Mouse (Mus musculus): Measurements from ENCODE around the gene Trh. TPM values are rescaled to one million over a fixed set of nuclear protein-coding genes. Genes with fewer than 3 reads are reported as not detected.

Trh gene
- not detected for total RNA-seq (2021)
- long read RNA-seq, experiment 1: 0 reads
- long read RNA-seq, experiment 2: 0 reads

DNA sequence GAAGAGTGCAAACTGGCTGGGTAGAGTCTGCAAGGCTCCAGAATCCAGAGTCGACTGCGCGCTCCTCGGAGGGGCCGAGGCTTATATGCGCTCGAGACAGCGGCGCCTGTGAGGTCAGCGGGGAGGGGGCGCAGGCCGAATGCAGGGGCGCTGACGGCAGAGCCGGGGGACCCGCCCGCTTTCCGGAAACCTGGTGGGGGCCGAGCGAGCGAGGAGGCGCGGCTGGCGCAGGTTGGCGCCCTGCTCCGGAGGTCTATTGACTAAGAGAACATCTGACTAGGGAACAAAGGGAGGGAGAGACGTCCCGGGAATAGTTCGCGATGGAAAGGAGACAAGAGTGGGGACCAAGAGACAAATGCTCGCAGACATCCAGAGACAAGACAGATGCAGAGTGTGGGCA lies at the start of gene Trh:
Gene Trh, minus strand, starts transcription at position 60 of the 400 bp plus-strand sequence.
- DNase-seq: no peak

DNA sequence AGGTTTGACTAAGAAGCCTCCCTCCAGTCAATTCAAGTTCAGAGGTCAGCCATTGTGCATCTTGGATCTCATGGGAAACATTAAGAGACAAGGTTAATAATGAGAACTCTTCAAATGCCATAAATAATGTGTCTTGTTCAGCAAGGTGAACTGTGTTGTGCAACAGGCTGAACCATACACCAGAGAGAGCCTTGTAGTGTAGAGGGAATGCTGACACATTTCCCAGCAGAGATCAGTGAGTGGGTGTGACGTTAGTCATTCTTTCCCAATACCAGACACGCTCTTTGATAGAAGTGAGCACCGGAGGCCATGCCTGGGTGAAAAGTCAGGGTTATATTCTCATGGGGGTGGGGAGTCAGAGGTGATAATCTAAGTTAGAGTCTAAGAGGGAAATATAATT lies 46.4 kb upstream of the Trh start:
- no peak for DNase-seq

DNA sequence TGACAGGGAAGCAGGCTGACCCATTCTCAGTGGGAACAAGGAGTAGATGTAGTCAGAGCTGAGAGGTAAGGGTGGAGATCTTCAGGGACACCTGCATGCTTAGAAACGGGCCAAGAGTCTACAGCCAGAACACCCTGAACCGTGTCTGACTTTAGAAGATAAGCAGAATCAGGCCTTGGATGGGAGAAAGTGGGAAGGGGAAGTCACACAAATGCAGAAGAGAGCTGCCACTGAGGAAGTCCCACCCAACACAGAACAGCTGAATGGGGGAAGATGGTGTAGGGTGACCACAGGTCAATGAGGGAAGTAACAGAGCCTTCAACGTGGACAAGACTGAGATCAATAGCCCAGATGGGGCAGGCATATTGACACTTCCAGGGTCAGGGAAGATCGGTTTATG lies 42.4 kb upstream of the Trh start:
- DNase-seq: no peak

DNA sequence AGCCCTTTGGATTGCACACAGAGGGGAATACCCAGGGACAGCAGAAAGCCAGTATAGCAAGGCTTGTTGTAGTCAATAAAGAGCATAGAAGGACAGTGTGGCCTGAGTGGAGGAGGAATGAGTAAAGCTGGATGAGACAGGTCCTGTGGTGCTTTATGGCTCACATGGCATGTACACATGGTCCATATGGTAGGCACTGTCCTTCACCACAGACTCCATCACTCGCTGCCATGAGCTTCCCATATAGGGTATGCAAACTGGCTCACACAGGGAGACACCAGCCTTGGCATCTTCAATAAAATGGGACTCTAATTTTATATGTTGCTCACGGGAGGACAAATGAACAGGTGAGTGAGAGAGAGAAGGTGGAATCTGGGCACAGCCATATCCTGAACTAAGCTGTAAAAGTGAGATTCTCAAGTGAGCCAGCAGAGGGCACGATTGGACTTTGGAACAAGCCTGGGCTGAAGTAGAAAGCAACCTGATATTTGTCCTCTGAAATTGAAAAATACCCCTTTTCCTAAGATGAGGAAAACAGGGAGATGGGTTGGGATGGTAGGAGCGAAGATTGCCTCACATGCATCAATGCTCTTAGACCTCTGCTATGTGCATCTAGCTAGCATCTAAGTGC lies 41.9 kb upstream of the Trh start:
- DNase-seq: peak; percentile 72

DNA sequence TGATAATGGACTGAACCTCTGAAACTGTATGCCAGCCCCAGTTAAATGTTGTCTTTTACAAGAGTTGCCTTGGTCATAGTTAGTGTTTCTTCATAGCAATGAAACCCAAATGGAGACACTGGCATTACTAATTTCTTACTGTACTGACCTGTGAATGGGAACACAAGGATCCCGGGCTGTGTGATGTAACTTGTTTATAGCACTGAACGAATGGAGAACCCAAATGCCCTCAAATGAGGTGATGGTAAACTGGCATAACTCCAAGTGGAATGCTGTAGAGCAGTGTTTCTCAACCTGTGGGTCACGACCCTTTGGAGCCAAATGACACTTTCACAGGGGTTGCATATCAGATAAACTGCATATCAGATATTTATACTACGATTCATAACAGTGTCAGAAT lies 41.1 kb upstream of the Trh start:
- no peak for DNase-seq

DNA sequence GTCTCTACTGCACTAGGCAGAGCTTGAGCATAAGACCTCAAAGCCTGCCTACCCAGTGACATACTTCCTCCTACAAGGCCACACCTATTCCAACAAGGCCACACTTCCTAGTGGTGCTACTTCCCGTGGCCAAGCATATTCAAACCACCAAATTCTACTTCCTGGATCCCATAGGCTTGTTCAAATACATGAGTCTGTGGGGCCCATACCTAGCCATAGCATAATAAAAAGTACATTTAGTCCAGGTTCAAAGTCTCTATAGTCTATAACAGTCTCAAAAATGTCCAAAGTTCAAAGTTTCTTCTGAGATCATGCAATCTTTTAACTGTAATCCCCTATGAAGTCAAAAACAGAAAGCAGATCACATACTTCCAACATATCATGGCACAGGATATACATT lies 32.7 kb upstream of the Trh start:
- DNase-seq: no peak

DNA sequence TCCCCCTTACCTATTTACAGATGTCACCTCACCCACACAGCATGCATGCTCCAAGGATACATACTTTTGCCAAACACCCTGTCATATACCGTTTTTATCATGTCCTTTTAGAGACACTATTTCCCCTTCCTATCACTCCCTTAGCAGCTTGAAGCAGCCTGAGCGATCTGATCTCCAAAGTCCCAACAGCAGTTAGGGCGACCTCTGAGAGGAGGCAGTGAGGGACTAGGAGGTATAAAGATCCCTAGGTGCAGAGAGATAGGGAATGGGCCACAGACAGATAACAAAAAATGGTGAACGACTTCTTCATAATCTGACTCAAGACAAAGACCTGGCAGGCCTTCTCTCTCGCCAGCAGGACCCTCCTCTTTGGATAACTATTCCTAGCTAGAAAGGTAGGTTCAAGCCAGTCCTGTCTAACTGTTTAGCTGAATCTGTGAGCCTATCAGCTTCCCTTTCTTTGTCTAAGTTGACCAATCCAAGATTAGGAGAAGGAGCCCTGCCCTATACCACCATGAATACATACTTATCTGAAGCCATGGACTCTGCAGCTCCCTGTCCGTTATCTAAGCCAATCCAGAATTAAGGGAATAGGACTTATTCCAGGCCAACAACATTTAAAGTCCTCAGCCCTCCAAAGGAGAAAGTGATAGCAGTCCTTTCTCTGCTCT lies 29.3 kb upstream of the Trh start:
- no peak for DNase-seq

DNA sequence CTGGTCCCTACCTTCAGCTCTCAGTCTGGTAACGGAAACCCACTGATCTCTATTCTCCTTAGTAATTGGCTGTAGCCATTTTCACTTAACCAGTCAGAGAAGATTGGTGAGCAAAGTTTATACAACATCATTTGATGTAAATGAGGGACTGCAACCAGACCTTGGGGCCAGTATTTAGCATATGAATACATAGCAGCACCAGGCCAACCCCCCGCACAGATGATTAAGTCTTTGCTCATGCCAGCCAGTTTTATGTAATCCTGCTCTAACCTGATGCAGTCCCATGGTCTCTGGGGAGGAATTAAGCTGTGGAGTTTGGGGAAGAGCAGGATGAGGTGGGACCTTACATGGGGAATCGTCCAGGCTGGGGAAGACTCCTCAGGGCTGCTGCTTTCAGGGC lies 28.2 kb upstream of the Trh start:
- no peak for DNase-seq

DNA sequence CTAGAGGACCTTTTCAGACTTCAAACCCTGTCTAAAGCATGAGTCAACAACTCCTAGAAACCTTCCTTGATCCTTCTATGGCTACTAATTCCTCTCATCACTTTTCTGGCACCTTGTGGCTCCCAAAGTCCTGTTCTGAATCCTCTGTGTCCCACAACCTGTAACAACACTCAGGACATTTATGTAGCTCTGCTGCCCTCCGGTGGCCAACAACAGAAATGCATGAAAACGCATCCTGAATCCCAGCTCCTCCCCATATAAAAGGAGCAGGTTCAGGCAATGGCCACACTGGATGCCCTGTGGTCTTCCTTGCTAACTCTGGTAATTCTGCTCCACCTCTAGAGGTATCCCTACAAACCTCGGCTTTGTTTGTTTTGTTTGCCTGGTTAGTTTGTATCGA lies 24.6 kb upstream of the Trh start:
- peak; percentile 66 for DNase-seq

DNA sequence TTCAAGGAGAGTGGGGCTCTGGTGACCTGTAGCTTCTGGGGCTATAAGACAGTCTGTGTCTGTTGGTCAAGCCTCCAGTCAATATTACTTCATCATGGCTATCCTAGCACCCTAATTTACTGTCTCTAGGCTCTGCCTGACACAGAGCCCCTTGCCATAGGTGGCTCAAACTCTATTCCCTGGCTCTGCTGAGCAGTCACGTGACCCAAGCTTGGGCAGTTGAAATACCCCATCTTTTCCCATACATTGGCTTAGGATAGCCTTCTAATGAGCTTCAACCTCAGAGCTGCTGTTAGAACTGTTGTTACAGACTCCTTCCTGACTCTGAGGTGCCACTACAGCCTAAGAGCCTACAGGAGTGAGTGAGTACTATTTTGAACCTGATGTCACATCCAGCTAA lies 23.6 kb upstream of the Trh start:
- DNase-seq: no peak

DNA sequence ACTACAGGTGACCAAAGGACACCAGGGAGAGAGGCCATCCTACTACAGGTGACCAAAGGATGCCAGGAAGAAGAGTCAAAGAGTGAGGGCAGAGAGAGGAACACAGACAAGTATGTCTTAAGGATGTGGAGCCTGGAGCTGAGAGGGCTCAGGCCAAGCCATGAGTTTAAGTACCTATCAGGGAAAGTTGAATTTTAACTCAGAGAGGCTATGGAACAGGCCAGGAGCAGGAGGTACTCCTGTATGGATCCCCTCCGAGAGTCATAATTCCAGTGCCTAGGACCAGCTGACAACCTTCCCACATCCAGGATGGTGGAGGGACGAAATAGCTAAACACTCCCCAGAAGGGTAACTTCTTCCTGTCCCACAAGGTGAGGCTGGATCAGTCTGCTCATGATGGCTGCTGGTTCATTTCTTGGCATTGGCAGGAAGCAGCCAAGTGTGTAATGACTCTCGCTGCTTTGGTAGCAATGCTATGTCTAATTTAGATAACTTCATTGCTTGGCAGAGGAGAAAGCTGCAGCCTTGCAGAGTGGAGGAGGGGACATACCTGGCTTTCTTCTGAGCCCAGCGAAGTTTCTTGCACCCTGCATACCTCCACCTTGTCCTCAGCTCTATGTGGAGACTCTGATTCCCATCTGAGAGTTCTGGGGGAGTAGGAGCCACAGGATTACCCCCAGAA lies 16.9 kb upstream of the Trh start:
- DNase-seq: no peak

DNA sequence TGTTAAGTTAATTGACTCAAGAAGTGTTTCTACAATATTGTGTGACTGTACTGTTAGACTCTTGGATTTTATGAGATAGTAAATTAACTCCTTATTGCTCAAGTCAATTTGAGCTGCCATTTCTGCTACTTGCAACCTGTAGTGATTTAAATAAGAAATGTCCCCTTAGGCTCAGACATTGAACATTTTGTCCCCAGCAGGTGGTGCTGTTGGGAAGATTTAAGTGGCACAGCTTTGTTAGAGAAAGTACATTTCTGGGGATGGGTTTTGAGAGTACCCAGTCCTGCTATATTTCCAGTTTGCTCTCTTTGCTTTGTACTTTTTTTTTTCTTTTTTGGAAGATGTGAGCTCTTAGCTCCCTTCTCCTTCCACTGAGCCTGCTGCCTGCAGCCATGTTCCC lies 10.9 kb upstream of the Trh start:
- no peak for DNase-seq

DNA sequence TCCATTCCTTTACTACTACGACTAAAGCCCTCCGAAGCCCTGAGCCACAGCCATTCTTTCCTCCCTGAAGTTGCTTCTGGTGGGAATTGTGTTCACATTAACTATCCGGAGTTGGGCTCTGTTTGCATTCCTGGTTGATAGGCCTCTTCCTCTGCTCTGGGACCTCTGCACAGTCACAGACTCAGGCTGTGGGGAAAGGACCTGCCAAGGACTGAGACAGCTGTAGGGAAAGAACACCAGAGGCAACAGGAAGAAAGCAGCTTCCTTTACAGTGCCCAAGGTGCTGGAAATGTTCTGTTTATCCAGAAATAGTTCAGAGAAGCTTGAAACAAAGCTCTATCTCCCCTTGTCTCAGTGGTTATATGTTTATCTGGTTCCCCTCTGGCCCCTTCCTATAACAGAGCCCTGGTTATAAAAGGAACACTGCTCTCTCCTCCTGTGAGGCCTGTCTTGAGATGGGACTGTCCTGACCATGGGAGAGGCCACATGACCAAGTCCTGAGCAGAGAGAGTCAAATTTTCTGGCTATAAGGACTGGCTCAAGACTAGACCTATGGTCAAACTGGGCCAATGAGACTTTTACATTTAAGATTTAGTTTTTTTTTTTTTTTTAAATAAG lies 8.9 kb upstream of the Trh start:
- DNase-seq: no peak

DNA sequence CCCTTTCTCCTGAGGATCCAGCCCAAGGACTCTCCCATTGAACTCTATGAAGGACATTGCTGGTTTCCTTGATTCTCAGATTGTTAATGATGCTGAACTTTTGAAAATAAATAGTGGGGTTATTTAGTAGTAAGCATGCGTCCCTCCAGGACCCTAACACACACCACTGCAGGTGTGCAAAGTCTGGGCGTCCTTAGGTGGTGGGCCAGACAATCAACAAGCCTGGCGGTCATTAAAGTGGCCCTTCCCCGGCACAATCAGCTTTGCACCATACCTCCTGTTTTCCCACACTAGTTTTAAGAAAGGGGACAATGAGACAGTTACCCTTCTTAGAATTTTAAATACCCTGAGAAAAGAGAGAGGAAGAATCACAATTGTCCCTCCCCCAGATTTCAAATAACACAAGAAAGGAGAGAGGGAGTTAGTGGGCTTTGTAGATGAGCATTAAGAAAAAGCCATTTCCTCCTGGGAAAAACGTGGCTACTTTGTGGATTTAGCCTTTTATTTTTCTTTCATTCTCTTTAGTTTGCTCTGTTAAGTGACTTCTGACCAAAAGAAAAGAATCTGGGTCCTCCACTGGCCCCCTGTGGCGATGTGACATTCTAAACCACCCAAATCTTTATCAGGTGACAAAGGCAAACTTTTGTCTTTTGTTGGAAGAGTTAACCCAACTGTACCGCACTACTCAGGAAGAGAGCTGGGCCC lies 2.9 kb upstream of the Trh start:
- no peak for DNase-seq

DNA sequence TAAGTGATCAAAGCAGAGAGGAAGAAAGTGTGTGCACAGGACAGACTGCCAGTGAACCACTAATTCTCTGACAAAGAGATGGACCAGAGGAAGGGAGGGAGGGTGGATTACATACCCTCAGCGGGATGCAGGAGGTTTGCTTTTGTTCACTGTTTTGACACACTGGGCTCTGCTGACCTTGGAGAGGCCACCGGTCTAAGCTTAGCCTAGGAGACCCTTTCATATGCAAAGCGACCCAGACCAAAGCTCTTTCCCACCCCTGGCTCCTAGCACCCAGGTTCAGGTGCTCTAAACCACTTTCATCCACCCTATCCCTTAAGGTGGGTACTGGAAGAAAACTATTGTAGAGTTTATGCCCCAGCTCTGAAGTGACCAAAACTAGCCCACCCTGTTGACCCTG lies 1.9 kb upstream of the Trh start:
- no peak for DNase-seq

DNA sequence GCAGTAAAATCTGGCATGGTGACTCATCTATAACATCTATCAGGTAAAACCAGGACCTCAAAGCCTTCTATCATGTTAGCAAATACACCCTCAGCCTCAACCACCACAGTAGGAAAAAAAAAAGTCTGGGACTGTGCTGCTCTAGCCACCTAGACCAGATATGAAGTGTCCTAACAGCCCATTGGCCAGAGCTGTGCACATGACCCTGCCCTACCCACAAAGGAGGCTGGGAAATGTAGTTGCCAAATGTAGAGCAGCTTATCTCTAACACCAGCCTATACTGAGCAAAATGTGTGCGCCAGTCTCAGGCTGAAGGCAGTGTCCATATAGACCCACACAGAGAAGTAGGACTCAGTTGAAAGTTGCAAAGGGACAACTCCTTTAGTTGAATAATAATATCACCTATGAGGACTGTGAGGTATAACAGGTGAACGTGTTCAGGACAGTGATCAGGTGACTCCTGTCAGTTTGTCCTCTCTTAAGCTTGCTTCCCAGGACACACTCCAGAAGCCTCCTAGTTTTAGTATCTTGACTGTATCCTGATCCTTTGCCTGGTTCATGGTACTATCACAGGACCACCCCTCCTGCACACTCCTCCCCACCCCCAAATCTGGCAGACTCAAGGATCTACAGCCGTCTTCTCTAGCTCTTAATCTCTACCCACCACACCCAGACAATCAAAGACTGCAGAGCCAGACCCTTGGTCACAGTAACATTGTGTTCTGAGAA lies 3.1 kb downstream of the Trh start:
- peak; percentile 33 for DNase-seq

DNA sequence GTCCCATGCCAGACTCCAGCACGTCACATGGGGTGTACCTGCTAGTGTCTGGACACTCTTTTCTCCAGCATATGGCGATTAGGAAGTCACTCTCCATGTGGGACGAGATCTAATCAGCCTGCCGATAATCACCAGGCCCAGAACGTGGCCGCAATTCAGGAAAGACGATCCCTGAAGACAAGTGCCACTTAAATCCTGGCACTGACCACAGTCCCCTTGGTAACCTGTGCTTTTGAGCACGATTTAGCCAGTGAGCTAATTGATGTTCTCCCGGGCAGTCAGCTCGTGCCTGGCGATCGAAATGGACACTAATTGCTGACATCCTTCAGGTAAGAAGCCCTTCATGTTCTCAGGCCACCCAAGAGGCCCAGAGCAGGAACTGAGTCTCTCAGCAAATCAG lies 9.4 kb downstream of the Trh start:
- no peak for DNase-seq

DNA sequence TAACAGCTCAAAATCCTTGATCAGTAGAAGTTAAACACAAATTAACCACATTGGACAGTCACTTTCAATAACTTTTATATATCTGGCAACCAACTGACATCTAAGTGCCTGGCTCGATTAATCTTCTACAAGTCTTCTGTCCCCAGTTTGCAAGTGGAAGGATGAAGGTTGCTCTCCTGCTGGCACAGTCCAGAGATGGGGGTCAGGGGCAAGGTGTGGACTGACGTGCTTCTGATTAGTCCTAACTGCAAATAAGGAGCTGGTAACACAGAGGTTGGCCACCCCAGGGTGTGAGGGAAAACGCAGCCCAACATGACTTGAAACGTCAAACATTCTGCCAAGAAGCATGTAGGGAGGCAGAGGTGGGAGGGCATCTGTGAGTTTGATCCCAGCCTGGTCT lies 12.7 kb downstream of the Trh start:
- no peak for DNase-seq

DNA sequence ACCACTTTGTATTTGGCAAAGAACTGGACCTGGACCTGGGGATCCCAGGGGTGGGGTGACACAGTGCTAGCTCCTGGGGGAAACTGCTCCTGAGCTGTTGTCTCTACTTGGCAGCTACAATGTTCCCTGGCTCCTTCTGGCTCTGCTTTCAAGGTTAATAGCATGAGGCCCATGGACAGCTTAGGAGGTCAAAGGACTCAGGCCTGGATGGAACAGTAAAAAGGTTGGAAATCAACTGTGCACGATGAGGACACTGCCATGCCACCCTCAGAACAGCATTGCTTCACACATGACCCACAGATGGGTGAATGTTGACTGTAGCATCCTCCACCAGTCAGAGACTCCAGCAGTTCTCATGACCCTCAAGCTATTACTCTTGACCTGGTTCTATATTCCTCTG lies 13.1 kb downstream of the Trh start:
- no peak for DNase-seq

DNA sequence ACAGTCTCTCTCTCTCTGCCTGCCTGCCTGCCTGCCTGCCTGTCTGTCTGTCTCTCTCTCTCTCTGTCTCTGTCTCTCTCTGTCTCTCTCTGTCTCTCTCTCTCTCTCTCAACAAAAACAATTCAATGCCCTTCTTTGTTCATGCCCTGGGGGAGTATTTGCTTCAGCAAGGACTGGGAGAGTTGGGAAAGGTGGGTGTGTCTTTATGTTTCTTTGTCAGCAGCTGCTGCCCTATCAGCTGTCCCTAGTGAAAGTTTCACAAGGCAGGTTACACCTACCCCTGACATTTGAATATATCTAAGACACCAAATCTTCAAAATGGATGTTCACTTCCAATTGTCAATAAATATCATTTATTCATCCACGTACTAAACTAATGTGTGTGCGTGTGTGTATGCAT lies 14.9 kb downstream of the Trh start:
- DNase-seq: no peak

DNA sequence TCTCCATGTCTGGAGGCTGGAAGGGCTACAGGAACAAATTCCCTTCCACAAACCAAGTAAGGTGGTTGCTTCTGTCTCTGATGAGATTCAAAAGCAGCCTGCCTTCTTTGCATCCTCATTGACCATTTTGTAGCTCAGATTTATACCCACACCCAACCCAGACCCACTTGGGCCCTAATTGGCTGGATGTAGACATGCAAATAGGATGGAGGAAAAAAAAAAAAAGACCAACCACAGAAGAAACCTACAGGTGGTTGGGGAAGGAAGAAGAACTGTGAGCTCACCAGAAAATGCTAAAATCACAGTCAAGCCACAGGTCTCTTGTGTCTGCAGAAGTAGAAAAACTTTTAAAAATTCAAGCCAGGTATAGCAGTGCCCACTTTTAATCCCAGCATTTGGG lies 15.3 kb downstream of the Trh start:
- no peak for DNase-seq

DNA sequence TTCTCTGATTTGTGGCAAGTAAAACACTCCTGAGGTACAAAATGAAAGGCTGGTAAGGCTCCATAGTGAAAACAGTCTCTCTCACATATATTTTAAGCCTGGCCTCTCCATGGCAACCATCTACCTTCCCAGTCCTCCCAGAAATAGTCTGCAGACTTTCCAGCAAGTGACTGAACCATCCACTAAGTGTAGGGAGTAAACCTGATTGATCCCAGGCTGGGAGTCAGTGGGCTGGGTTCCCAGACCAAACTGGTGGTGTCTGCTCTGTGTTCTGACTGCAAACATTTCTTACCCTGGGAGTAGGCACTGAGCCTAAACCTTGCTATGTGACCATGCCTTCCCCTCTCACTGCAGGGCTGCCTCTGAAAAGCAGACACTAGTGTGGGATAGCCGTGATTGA lies 19.5 kb downstream of the Trh start:
- no peak for DNase-seq

Measured in gastrocnemius, postnatal 10 days (tissue).